Mouse (Mus musculus) erythroblast, adult 5-6 weeks (primary cell): ENCODE measurements around the gene Taldo1. TPM values are rescaled to one million over a fixed set of nuclear protein-coding genes. Genes with fewer than 3 reads are reported as not detected.

Source experiments
- total RNA-seq, 2 experiments: library from RNA; stranded (forward) in 1 of 2; stranded (reverse) in 1 of 2; fragments of 150-400 nt in 1 of 2; fragments of 200-764, 138-1000 nt in 1 of 2; gene quantifications; 2 replicates each; pipeline versions ENCODE4 v1.2.3 to v1.2.4; 2015 to 2017; ENCODE audit warnings: low replicate concordance in 2 of 2

Gene Taldo1
- total RNA-seq, 2 experiments from 2014 or later = 180 to 443 TPM

Other genes with a start within 250 kb of the Taldo1 start
- 11.9 and 13.8 TPM in 2 replicates for gene Rnh1, start 219.3 kb upstream of the Taldo1 start, total RNA-seq (2015; ENCODE audit: low replicate concordance)
- gene Rnh1, start 219.3 kb upstream of the Taldo1 start, total RNA-seq (2017; ENCODE audit: low replicate concordance) = 15.1 and 15.7 TPM in 2 replicates
- gene Hras, start 198.2 kb upstream of the Taldo1 start, total RNA-seq (2015; ENCODE audit: low replicate concordance) = 3.8 and 24.9 TPM in 2 replicates
- gene Hras, start 198.2 kb upstream of the Taldo1 start, total RNA-seq (2017; ENCODE audit: low replicate concordance) = 11.4 and 20.8 TPM in 2 replicates
- gene Lrrc56, start 198.0 kb upstream of the Taldo1 start, total RNA-seq (2015; ENCODE audit: low replicate concordance) = 2.1 TPM in 1 of 2 replicates, not detected in the other
- gene Lrrc56, start 198.0 kb upstream of the Taldo1 start, total RNA-seq (2017; ENCODE audit: low replicate concordance) = 0.94 and 1.8 TPM in 2 replicates
- gene Lmntd2, start 178.1 kb upstream of the Taldo1 start, total RNA-seq (2015; ENCODE audit: low replicate concordance) = not detected in 2 replicates
- gene Lmntd2, start 178.1 kb upstream of the Taldo1 start, total RNA-seq (2017; ENCODE audit: low replicate concordance) = 0.17 and 1.7 TPM in 2 replicates
- gene Rassf7, start 176.3 kb upstream of the Taldo1 start, total RNA-seq (2015; ENCODE audit: low replicate concordance) = 1.7 and 6.0 TPM in 2 replicates
- 3.9 and 12.2 TPM in 2 replicates for gene Rassf7, start 176.3 kb upstream of the Taldo1 start, total RNA-seq (2017; ENCODE audit: low replicate concordance)
- 24.9 and 30.0 TPM in 2 replicates for gene Phrf1, start 163.4 kb upstream of the Taldo1 start, total RNA-seq (2015; ENCODE audit: low replicate concordance)
- gene Phrf1, start 163.4 kb upstream of the Taldo1 start, total RNA-seq (2017; ENCODE audit: low replicate concordance) = 25.5 and 32.8 TPM in 2 replicates
- gene Irf7, start 125.7 kb upstream of the Taldo1 start, total RNA-seq (2015; ENCODE audit: low replicate concordance) = 49.5 and 73.8 TPM in 2 replicates
- 78.0 and 88.9 TPM in 2 replicates for gene Irf7, start 125.7 kb upstream of the Taldo1 start, total RNA-seq (2017; ENCODE audit: low replicate concordance)
- not detected in 2 replicates for gene Cdhr5, start 115.4 kb upstream of the Taldo1 start, total RNA-seq (2015; ENCODE audit: low replicate concordance)
- not detected in 2 replicates for gene Cdhr5, start 115.4 kb upstream of the Taldo1 start, total RNA-seq (2017; ENCODE audit: low replicate concordance)
- gene Sct, start 113.1 kb upstream of the Taldo1 start, total RNA-seq (2015; ENCODE audit: low replicate concordance) = not detected in 2 replicates
- gene Sct, start 113.1 kb upstream of the Taldo1 start, total RNA-seq (2017; ENCODE audit: low replicate concordance) = not detected in 2 replicates
- gene Drd4, start 100.2 kb upstream of the Taldo1 start, total RNA-seq (2015; ENCODE audit: low replicate concordance) = not detected in 2 replicates
- gene Drd4, start 100.2 kb upstream of the Taldo1 start, total RNA-seq (2017; ENCODE audit: low replicate concordance) = not detected in 2 replicates
- 9.4 and 18.3 TPM in 2 replicates for gene Deaf1, start 64.5 kb upstream of the Taldo1 start, total RNA-seq (2015; ENCODE audit: low replicate concordance)
- 14.1 and 16.0 TPM in 2 replicates for gene Deaf1, start 64.5 kb upstream of the Taldo1 start, total RNA-seq (2017; ENCODE audit: low replicate concordance)
- gene Tmem80, start 64.5 kb upstream of the Taldo1 start, total RNA-seq (2015; ENCODE audit: low replicate concordance) = 6.5 and 8.4 TPM in 2 replicates
- gene Tmem80, start 64.5 kb upstream of the Taldo1 start, total RNA-seq (2017; ENCODE audit: low replicate concordance) = 10.5 and 12.9 TPM in 2 replicates
- not detected in 2 replicates for gene Eps8l2, start 53.3 kb upstream of the Taldo1 start, total RNA-seq (2015; ENCODE audit: low replicate concordance)
- gene Eps8l2, start 53.3 kb upstream of the Taldo1 start, total RNA-seq (2017; ENCODE audit: low replicate concordance) = not detected in 2 replicates
- gene Gatd1, start 21.9 kb downstream of the Taldo1 start, total RNA-seq (2015; ENCODE audit: low replicate concordance) = 6.3 and 9.2 TPM in 2 replicates
- 4.9 and 6.0 TPM in 2 replicates for gene Gatd1, start 21.9 kb downstream of the Taldo1 start, total RNA-seq (2017; ENCODE audit: low replicate concordance)
- gene Cend1, start 37.3 kb downstream of the Taldo1 start, total RNA-seq (2015; ENCODE audit: low replicate concordance) = not detected in 2 replicates
- gene Cend1, start 37.3 kb downstream of the Taldo1 start, total RNA-seq (2017; ENCODE audit: low replicate concordance) = not detected in 2 replicates
- 8.2 and 11.7 TPM in 2 replicates for gene Slc25a22, start 45.7 kb downstream of the Taldo1 start, total RNA-seq (2015; ENCODE audit: low replicate concordance)
- gene Slc25a22, start 45.7 kb downstream of the Taldo1 start, total RNA-seq (2017; ENCODE audit: low replicate concordance) = 3.2 and 10.0 TPM in 2 replicates
- gene Pidd1, start 51.8 kb downstream of the Taldo1 start, total RNA-seq (2015; ENCODE audit: low replicate concordance) = 12.7 and 17.9 TPM in 2 replicates
- gene Pidd1, start 51.8 kb downstream of the Taldo1 start, total RNA-seq (2017; ENCODE audit: low replicate concordance) = 7.3 and 9.8 TPM in 2 replicates
- 661 and 730 TPM in 2 replicates for gene Rplp2, start 55.2 kb downstream of the Taldo1 start, total RNA-seq (2015; ENCODE audit: low replicate concordance)
- gene Rplp2, start 55.2 kb downstream of the Taldo1 start, total RNA-seq (2017; ENCODE audit: low replicate concordance) = 791 and 1,714 TPM in 2 replicates
- 10.0 and 11.3 TPM in 2 replicates for gene Pnpla2, start 63.0 kb downstream of the Taldo1 start, total RNA-seq (2015; ENCODE audit: low replicate concordance)
- gene Pnpla2, start 63.0 kb downstream of the Taldo1 start, total RNA-seq (2017; ENCODE audit: low replicate concordance) = 5.9 and 6.0 TPM in 2 replicates
- 0.77 TPM in 1 of 2 replicates, not detected in the other for gene Cracr2b, start 68.9 kb downstream of the Taldo1 start, total RNA-seq (2015; ENCODE audit: low replicate concordance)
- gene Cracr2b, start 68.9 kb downstream of the Taldo1 start, total RNA-seq (2017; ENCODE audit: low replicate concordance) = 3.2 TPM in 1 of 2 replicates, not detected in the other
- gene Cd151, start 75.2 kb downstream of the Taldo1 start, total RNA-seq (2015; ENCODE audit: low replicate concordance) = 5.2 TPM in 1 of 2 replicates, not detected in the other
- gene Cd151, start 75.2 kb downstream of the Taldo1 start, total RNA-seq (2017; ENCODE audit: low replicate concordance) = 9.5 and 11.0 TPM in 2 replicates
- gene Polr2l, start 82.9 kb downstream of the Taldo1 start, total RNA-seq (2015; ENCODE audit: low replicate concordance) = 7.3 and 10.0 TPM in 2 replicates
- 5.4 and 9.5 TPM in 2 replicates for gene Polr2l, start 82.9 kb downstream of the Taldo1 start, total RNA-seq (2017; ENCODE audit: low replicate concordance)
- gene Tspan4, start 83.0 kb downstream of the Taldo1 start, total RNA-seq (2015; ENCODE audit: low replicate concordance) = 0.58 and 1.7 TPM in 2 replicates
- gene Tspan4, start 83.0 kb downstream of the Taldo1 start, total RNA-seq (2017; ENCODE audit: low replicate concordance) = 2.2 and 7.7 TPM in 2 replicates
- gene Chid1, start 147.7 kb downstream of the Taldo1 start, total RNA-seq (2015; ENCODE audit: low replicate concordance) = 4.0 and 7.5 TPM in 2 replicates
- 7.5 and 8.1 TPM in 2 replicates for gene Chid1, start 147.7 kb downstream of the Taldo1 start, total RNA-seq (2017; ENCODE audit: low replicate concordance)
- 39.9 and 43.4 TPM in 2 replicates for gene Ap2a2, start 170.0 kb downstream of the Taldo1 start, total RNA-seq (2015; ENCODE audit: low replicate concordance)
- 59.3 and 64.1 TPM in 2 replicates for gene Ap2a2, start 170.0 kb downstream of the Taldo1 start, total RNA-seq (2017; ENCODE audit: low replicate concordance)